Mouse (Mus musculus) WW6 (cell line): ENCODE results near the gene Fgfr2.

Experiments
- DNase-seq: peaks from one replicate; pipeline ENCODE4 v3.0.0-alpha.2; 2013; ENCODE audit warnings: low read depth, low spot score

Gene Fgfr2

GRCm38 (mm10) chr7:131001976-131002726 is 2121.0 kb downstream of the Fgfr2 start:
- DNase-seq, result no peak

- DNase-seq, result peak; percentile 16
Observed at GRCm38 (mm10) chr7:130993907-130994306, 2129.2 kb downstream of the Fgfr2 start.

GRCm38 (mm10) chr7:130991174-130991789 is 2131.9 kb downstream of the Fgfr2 start:
- no peak for DNase-seq

- no peak for DNase-seq
Observed at GRCm38 (mm10) chr7:130989371-130989770, 2133.8 kb downstream of the Fgfr2 start.

- DNase-seq, result no peak
Observed at GRCm38 (mm10) chr7:130988146-130988545, 2135.0 kb downstream of the Fgfr2 start.

GRCm38 (mm10) chr7:130985716-130986115 is 2137.4 kb downstream of the Fgfr2 start:
- no peak for DNase-seq

GRCm38 (mm10) chr7:130985193-130985592 is 2138.0 kb downstream of the Fgfr2 start:
- DNase-seq, result no peak

GRCm38 (mm10) chr7:130984294-130984693 is 2138.9 kb downstream of the Fgfr2 start:
- DNase-seq, result no peak

GRCm38 (mm10) chr7:130982881-130983280 is 2140.3 kb downstream of the Fgfr2 start:
- no peak for DNase-seq

- DNase-seq, result peak; percentile 14
Observed at GRCm38 (mm10) chr7:130982371-130982770, 2140.8 kb downstream of the Fgfr2 start.

GRCm38 (mm10) chr7:130980130-130980529 is 2143.0 kb downstream of the Fgfr2 start:
- no peak for DNase-seq

GRCm38 (mm10) chr7:130978545-130978944 is 2144.6 kb downstream of the Fgfr2 start:
- no peak for DNase-seq

GRCm38 (mm10) chr7:130977794-130978521 is 2145.2 kb downstream of the Fgfr2 start:
- DNase-seq, result no peak

GRCm38 (mm10) chr7:130976305-130976935 is 2146.7 kb downstream of the Fgfr2 start:
- DNase-seq, result no peak

GRCm38 (mm10) chr7:130972767-130973166 is 2150.4 kb downstream of the Fgfr2 start:
- DNase-seq, result no peak

GRCm38 (mm10) chr7:130969507-130969906 is 2153.6 kb downstream of the Fgfr2 start:
- DNase-seq, result no peak

GRCm38 (mm10) chr7:130969076-130969475 is 2154.1 kb downstream of the Fgfr2 start:
- no peak for DNase-seq

- DNase-seq, result no peak
Observed at GRCm38 (mm10) chr7:130968537-130968936, 2154.6 kb downstream of the Fgfr2 start.

- no peak for DNase-seq
Observed at GRCm38 (mm10) chr7:130967901-130968300, 2155.2 kb downstream of the Fgfr2 start.

GRCm38 (mm10) chr7:130966876-130967275 is 2156.3 kb downstream of the Fgfr2 start:
- DNase-seq, result no peak

GRCm38 (mm10) chr7:130966451-130966850 is 2156.7 kb downstream of the Fgfr2 start:
- no peak for DNase-seq

- no peak for DNase-seq
Observed at GRCm38 (mm10) chr7:130965909-130966365, 2157.2 kb downstream of the Fgfr2 start.
